Mouse (Mus musculus) embryonic fibroblast, embryonic 13.5 days (primary cell): Measurements from ENCODE around the gene Btbd2. TPM values are rescaled to one million over a fixed set of nuclear protein-coding genes. Genes with fewer than 3 reads are reported as not detected.
"Not testable (repeated sequence)": the region's sequence is repeated elsewhere in the genome, so short reads cannot be mapped to it uniquely, and the experiment has no call there.

Experiments
- H3K27ac ChIP-seq: 2 replicates; pipeline ENCODE4 v1.5.1; 2012; ENCODE audit warnings: low read length, control low read depth, inconsistent platforms; ENCODE audit not compliant: insufficient read depth
- H3K4me1 ChIP-seq: 2 replicates; pipeline ENCODE4 v1.6.1; 2011; ENCODE audit warnings: low read length; ENCODE audit not compliant: control insufficient read depth, insufficient read depth
- H3K4me3 ChIP-seq: 2 replicates; pipeline ENCODE4 v1.5.1; 2011; ENCODE audit warnings: mild to moderate bottlenecking, control low read depth, low read length; ENCODE audit not compliant: insufficient read depth
- CTCF ChIP-seq: IDR thresholded peaks from 2 replicates; pipeline ENCODE4 v1.5.1; 2011; ENCODE audit warnings: mild to moderate bottlenecking, control low read depth, low read length, moderate library complexity, borderline replicate concordance; ENCODE audit not compliant: insufficient read depth
- POLR2A ChIP-seq: IDR thresholded peaks from 2 replicates; pipeline ENCODE4 v1.6.1; 2011; ENCODE audit warnings: low read depth, mild to moderate bottlenecking, control low read depth, low read length, moderate library complexity
- polyA plus RNA-seq: library from polyadenylated mRNA; stranded (reverse); fragments of >200 nt; gene quantifications from 2 replicates; pipeline ENCODE4 v1.2.4, GENCODE M21; 2011; ENCODE audit warnings: low read depth; ENCODE audit not compliant: missing spikeins, insufficient read length

The Btbd2 gene
- polyA plus RNA-seq, 1 experiment = 22.1 TPM

DNA sequence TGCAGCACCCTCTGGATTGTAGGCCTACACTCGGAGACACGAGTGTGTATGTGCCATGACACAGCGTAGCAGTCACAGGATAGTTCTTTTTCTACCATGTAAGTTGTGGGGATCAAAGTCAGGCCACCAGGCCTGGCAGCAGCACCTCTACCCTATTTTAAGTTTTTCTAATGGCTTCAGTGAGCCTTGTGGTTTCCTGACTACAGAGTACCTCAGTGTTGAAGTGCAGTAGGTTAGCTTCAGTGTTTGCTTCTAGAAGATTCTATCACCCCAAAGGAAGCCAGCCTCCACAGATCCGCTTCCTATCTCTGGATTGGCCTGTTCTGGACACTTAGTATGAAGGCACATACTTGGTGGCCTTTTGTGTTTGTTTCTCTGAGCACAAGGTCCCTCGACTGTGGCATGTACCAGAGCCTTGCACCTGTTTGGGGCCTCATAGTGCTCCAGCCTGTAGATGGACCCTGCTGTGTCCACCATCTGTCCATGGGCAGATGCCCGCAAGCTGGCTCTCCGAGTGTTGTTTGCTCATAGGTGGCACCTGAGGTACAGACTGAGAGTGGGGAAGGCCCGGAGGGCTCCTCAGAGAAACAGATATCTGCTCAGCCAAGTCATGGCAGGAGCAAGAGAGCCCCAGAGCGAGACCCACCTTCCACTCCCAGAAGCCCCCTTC, 46.6 kb downstream of the Btbd2 start:
- TF ChIP-seq POLR2A (no peak), CTCF (no peak)
- no peak overlapping the region for H3K4me3 ChIP-seq
- H3K4me1 ChIP-seq = no peaks in the 10 kb centered on the region
- no peak overlapping the region for H3K27ac ChIP-seq

DNA sequence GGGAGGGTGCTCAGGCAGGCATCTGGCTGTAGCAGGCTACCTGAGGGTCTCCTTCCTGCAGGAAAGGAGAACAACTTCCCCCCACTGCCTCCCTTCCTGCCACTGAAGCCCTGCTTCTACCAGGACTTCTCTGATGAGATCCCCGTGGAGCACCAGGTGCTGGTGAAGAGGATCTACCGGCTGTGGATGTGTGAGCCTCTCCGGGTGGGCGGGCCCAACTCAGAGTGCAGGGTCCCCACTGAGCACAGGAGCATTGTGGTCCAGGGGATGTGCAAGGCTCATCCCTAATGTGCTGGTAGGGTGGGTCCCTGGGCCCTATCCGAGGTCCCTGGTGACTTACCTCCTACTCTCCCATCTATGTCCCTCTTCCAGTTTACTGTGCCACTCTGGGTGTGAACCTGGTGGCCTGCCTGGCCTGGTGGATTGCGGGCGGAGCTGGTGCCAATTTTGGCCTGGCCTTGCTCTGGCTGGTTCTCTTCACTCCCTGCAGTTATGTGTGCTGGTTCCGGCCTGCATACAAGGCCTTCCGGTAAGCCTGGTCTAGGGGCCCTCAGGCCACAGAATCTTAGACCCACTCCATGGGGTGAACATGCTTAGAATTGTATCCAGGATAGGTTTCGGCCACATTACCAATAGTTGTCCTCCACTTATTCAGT, 47.5 kb downstream of the Btbd2 start:
- Histone ChIP-seq H3K27ac (no peak overlapping the region), H3K4me3 (no peak overlapping the region), H3K4me1 (peaks cover 3% of the 10 kb centered on the region; the same call in 1 of the 2 replicates)
- no peak for TF ChIP-seq POLR2A
- no peak for TF ChIP-seq CTCF

DNA sequence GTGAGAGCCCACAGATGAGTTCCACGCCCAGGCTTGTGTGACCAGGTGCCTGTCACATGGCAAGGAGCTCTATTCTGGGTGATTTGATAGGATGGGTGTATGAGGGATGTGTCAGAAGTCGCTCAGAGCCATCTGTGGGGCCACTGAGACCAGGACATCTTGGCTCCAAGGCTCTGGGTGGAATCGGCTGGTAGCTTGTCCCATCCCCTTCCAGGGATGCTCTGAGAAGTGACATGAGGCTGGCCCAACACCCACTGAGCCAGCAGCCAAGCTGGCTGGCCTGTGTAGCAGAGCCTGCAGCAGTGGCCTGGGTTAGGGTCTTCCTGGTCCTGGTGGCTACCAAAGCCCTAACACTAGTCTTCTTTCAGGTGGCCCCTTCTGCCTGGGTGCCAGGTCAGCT, 48.4 kb downstream of the Btbd2 start:
- H3K27ac ChIP-seq = no peak overlapping the region

DNA sequence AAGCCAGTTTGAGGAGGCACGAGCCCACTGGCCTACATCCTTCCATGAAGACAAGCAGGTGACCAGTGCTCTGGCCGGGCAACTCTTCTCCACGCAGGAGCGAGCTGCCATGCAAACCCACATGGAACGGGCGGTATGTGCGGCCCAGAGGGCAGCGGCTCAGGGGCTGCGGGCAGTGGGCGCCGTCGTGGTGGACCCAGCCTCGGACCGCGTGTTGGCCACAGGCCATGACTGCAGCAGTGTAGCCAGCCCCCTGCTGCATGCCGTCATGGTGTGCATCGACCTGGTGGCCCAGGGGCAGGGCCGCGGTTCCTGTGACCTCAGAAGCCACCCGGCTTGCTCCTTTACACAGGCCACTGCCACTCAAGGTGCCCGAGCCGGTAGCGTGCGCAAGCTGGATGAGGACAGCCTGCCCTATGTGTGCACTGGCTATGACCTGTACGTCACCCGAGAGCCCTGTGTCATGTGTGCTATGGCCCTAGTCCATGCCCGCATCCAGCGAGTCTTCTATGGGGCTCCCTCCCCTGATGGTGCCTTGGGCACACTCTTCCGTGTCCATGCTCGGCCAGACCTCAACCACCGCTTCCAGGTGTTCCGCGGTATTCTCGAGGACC, 50.0 kb downstream of the Btbd2 start:
- no peak overlapping the region for H3K4me3 ChIP-seq
- no peak overlapping the region for H3K27ac ChIP-seq
- H3K4me1 ChIP-seq = peaks cover 7% of the 10 kb centered on the region; the same call in 1 of the 2 replicates
- TF ChIP-seq POLR2A (no peak), CTCF (no peak)

More for the DNA sequence above, 48.4 kb downstream of the Btbd2 start:
- peaks cover 7% of the 10 kb centered on the region; the same call in 1 of the 2 replicates for H3K4me1 ChIP-seq
- no peak for TF ChIP-seq POLR2A
- TF ChIP-seq CTCF = no peak
- no peak overlapping the region for H3K4me3 ChIP-seq

DNA sequence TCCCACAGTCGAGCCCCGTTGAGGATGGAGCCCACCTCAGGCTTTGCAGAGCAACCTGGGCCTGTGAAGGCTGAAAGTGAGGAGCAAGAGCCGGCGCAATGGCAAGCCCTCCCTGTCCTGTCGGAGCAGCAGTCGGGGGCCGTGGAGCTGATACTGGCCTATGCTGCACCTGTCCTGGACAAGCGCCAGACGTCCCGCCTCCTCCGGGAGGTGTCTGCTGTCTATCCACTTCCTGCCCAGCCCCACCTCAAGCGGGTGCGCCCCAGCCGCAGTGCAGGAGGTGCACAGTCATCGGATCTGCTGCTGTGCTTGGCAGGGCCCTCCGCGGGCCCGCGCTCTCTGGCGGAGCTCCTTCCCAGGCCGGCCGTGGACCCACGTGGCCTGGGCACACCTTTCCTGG, 50.6 kb downstream of the Btbd2 start:
- H3K27ac ChIP-seq = no peak overlapping the region
- no peak for TF ChIP-seq POLR2A
- TF ChIP-seq CTCF = no peak
- H3K4me1 ChIP-seq = peaks cover 7% of the 10 kb centered on the region; the same call in 1 of the 2 replicates
- H3K4me3 ChIP-seq = no peak overlapping the region

DNA sequence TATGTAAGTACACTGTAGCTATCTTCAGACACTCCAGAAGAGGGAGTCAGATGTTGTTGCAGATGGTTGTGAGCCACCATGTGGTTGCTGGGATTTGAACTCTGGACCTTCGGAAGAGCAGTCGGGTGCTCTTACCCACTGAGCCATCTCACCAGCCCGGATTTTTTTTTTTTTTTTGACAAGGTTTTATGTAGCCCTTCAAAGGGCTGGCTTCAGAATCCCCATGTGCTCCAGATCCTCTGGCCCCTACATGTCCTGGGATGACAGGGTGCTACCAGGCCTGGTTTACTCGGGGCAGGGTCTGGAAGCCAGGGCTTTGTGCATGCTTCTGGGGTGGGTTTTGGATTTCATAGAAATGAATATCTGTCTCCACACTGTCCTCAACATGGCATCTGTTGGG, 51.1 kb downstream of the Btbd2 start, which contains the start of gene Gm49322:
Gene Gm49322 (plus strand): TSS at position 301 of the 400 bp plus-strand sequence.
- H3K4me1 ChIP-seq, H3K27ac ChIP-seq, H3K4me3 ChIP-seq: not testable (repeated sequence)

DNA sequence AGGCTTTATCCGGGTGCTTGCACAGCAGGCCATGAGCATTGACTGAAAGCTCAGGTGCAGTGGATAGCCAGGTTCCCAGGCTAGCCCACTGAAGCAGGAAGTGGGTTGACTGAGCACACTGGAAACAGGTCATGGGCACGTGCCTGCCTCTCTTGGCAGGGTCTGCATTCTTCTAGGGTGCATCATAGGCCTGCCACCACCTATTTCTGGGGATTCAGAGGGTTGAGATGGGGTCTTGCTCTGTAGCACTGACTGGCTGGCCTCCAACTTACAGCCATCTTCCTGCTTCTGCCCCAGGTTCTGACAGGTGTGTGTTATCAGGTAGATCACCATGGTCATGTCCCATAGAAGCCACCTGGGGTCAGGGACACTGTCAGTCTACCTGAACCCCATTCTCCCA, 51.9 kb downstream of the Btbd2 start:
- H3K27ac ChIP-seq = no peak overlapping the region
- peaks cover 7% of the 10 kb centered on the region; the same call in 1 of the 2 replicates for H3K4me1 ChIP-seq
- TF ChIP-seq POLR2A (no peak), CTCF (no peak)
- no peak overlapping the region for H3K4me3 ChIP-seq

DNA sequence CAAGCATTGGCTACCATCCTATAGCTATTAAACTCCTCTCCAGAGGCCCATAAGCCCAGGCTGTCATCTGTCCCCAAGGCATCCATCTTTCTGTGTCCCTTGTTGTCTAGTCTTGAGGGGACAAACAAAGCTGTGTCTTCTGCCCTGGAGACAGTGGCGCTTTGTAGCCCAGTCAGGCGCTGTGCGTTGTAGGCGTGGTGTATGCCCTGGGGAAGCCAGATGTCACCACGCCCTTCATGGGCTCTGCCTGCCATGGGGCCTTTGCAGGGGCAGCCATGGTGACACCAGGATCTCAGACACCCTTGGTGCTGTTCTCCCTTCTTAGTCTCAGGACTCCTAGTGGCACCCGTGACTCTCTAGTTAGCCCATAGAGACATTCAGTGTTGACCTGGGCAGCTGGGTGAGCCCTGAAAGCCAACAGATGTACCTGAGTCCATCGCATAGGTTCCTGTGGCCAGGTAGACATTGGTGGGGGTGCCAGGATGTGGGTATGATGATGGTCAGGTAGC, 52.8 kb downstream of the Btbd2 start:
- Histone ChIP-seq H3K4me3 (peak overlapping the region; percentile 80), H3K4me1 (peaks cover 7% of the 10 kb centered on the region; the same call in 1 of the 2 replicates), H3K27ac (no peak overlapping the region)
- TF ChIP-seq POLR2A (0 out of 2 replicates have a peak, but pooled peaks have one; percentile 10), CTCF (no peak)

DNA sequence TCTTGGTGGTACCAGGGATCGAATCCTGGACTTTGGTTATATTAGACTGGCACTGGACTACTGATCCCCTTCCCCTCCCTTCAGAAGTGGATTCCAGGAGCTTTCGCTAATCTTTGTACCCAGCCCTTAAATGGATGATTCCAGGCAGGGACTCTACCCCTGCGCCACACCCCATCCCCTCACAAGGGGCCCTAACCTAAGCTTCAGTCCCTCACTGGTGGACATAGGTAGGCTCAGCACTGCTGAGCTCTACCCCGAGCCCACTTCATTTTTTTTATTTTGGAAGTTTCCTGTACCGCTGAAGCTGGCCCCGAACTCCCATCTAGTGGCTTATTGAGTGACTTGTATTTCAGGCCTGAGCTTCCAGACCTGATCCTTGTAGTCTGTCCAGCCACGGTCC, 53.5 kb downstream of the Btbd2 start:
- no peak for TF ChIP-seq CTCF
- TF ChIP-seq POLR2A = no peak
- Histone ChIP-seq H3K4me3 (peak overlapping the region; percentile 80), H3K4me1 (peaks cover 7% of the 10 kb centered on the region; the same call in 1 of the 2 replicates), H3K27ac (peak overlapping the region; percentile 32; the same call in 1 of the 2 replicates)
